Mouse (Mus musculus) bone marrow macrophage, adult 2 months (primary cell): Measurements from ENCODE around the gene Apom.
"Not testable (repeated sequence)": the region's sequence is repeated elsewhere in the genome, so short reads cannot be mapped to it uniquely, and the experiment has no call there.

Experiments used
- CTCF ChIP-seq: IDR thresholded peaks from 2 replicates; pipeline ENCODE4 v1.5.1; 2012; ENCODE audit warnings: low read depth, mild to moderate bottlenecking, low read length, moderate library complexity
- POLR2A ChIP-seq: IDR thresholded peaks from 2 replicates; pipeline ENCODE4 v1.6.1; 2012; ENCODE audit warnings: mild to moderate bottlenecking, low read depth, low read length, borderline replicate concordance

DNA sequence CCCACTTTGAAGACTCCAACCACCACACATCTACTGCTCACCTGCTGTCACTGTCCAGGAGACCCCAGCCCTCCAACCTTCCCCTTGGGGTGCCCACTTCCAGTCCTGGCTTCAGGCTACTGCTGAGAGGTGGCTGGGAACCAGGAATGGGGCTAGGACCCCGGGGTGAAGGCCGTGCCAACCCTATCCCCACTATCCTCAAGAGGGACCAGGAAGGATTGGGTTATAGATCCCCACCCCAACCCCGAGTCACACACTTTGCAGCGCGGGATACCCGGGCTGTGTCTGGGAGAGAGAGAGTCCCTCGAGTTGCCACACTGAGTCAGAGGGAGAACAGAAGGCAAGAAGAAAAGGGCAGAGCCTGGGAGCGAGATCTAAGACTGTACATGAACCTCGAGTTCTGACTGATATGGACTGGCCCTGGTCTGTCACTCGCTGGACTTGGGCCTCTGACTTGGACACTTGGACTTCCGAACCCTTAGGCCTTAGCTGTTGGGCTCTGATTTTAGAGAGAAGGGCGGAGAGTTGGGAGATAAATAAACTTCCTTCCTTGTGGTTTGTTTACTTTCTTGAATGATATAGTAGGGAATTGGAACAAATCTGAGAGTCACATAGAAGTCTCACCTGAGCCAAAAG, 7.5 kb downstream of the Apom start:
- TF ChIP-seq CTCF, POLR2A: not testable (repeated sequence)
